Mouse (Mus musculus) liver, embryonic 14.5 days (tissue): Measurements from ENCODE around the gene 2310007B03Rik.

Source experiments
- CTCF ChIP-seq: IDR thresholded peaks from 2 replicates; pipeline ENCODE4 v1.5.1; 2016; ENCODE audit warnings: antibody characterized with exemption, low read depth, control low read depth
- EP300 ChIP-seq: IDR thresholded peaks from 2 replicates; pipeline ENCODE4 v1.6.1; 2016; ENCODE audit warnings: antibody characterized with exemption, low read depth

DNA sequence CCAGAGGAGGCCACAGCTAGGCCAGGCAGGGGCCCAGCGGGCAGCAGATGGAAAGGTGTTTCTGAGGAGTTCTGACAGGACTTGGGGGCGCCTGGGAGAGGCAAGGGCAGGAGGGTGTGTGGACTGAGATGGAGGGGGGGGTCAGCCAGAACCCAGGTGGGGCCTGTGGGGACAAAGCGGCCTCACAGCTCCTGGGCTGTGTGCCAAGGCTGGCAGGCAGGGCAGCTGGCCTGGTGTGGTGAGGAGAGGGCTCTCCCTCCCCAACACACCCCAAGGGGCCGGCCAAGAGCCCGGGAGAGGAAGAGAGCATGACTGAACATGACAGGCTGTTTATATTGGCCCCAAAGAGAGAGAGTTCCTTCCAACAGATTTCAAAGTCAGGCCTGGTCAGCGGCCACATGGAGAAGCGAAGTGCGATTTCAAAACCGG is 49.5 kb upstream of the 2310007B03Rik start:
- TF ChIP-seq CTCF = no peak
- TF ChIP-seq EP300 = no peak
